Mouse (Mus musculus): Measurements from ENCODE around the gene Tmem131l. TPM values are rescaled to one million over a fixed set of nuclear protein-coding genes. Genes with fewer than 3 reads are reported as not detected.

Tmem131l gene
- polyA plus RNA-seq, 1 experiment from 2014 or later = 49.9 TPM

DNA sequence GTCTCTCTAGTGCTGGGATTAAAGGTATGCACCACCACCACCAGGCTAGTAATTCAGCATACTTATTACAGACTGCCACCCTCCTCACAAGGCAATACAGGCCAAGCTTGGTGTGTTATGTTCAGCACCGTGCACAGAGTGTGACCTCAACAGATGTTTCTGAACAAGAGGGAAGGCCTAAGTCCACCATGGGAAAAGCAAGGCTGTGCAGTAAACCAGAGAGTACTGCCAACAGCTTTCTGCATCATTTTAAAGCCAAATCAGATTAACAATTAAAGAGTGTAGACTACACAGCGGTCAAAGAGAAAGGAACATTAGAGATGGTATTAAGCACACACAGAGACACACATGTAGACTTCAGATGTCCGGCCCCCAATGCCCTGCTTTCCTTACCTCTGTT is 8.8 kb downstream of the Tmem131l start:
- Histone ChIP-seq H3K27ac (ENCODE audit: low read depth) (no peak overlapping the region), H3K36me3 (ENCODE audit: control insufficient read depth, insufficient read depth, low read length) (peaks cover 24% of the 10 kb centered on the region), H3K4me1 (replicated peaks; ENCODE audit: control insufficient read depth, insufficient read depth, low read length) (peaks cover 6% of the 10 kb centered on the region; the same call in 1 of the 2 replicates), H3K27me3 (replicated peaks; ENCODE audit: control insufficient read depth, insufficient read depth, low read length) (no peaks in the 10 kb centered on the region), H3K4me3 (ENCODE audit: low read depth, low read length) (no peak overlapping the region), H3K4me2 (ENCODE audit: low read length) (no peak overlapping the region), H3K9me3 (ENCODE audit: control insufficient read depth, low read length) (no peaks in the 10 kb centered on the region), H3K9ac (ENCODE audit: low read length) (no peak overlapping the region)
- no peak for DNase-seq (ENCODE audit: low spot score)
- 92% methylated on average over 3 of the region's 3 CpGs for WGBS
- ATAC-seq (replicated peaks; ENCODE audit: low FRiP score, low TSS enrichment, low read depth) = no peak

DNA sequence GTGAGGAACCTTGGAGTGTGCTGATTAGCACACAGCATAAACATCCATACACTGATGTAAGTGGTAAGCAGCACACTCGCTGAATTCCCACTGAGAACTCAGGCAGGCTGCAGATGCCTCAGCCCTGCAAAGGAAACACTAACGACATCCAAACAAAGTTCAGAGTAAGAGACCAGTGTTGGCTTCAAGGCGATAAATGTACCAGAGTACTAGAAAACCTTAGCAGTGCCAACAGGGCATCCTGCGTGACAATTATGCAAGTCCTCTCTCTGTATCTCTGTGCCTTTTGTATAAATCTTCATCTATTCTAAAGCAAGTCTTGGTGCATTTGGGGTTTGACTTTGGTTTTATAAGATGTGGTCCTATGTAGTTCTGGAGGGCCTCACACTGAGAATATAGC is 11.0 kb downstream of the Tmem131l start:
- DNase-seq (ENCODE audit: low spot score) (no peak), ATAC-seq (replicated peaks; ENCODE audit: low FRiP score, low TSS enrichment, low read depth) (no peak)
- Histone ChIP-seq H3K9ac (ENCODE audit: low read length) (no peak overlapping the region), H3K27ac (ENCODE audit: low read depth) (no peak overlapping the region), H3K4me3 (ENCODE audit: low read depth, low read length) (no peak overlapping the region), H3K36me3 (ENCODE audit: control insufficient read depth, insufficient read depth, low read length) (peaks cover 24% of the 10 kb centered on the region), H3K4me2 (ENCODE audit: low read length) (no peak overlapping the region), H3K4me1 (replicated peaks; ENCODE audit: control insufficient read depth, insufficient read depth, low read length) (peaks cover 9% of the 10 kb centered on the region), H3K9me3 (ENCODE audit: control insufficient read depth, low read length) (no peaks in the 10 kb centered on the region), H3K27me3 (replicated peaks; ENCODE audit: control insufficient read depth, insufficient read depth, low read length) (no peaks in the 10 kb centered on the region)
- 81% methylated on average over 4 of the region's 4 CpGs for WGBS

DNA sequence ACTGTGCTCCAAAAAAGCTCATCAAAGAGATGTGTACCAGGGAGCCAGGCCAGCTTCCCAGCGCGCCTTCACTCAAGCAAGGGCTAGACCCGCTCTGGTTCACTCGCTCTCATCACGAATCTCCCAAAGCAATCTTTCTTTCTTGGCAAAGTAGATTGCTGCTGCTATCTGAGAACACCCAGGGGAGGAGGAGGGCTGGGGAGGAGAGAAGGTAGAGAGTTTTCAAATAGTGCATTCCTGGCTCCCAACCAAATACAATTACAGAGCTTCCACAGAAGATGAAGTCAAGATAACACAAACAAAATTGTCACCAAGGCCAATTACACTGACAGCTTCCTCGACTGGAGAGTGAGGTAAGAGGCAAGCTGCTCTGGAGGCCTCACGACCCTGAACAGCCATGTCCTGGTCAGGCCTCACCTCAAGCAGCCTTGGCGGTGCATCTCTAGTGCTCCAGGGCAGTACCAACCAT is 12.2 kb downstream of the Tmem131l start:
- H3K36me3 ChIP-seq (ENCODE audit: control insufficient read depth, insufficient read depth, low read length) = peaks cover 30% of the 10 kb centered on the region
- no peaks in the 10 kb centered on the region for H3K9me3 ChIP-seq (ENCODE audit: control insufficient read depth, low read length)
- no peaks in the 10 kb centered on the region for H3K27me3 ChIP-seq (replicated peaks; ENCODE audit: control insufficient read depth, insufficient read depth, low read length)
- no peak overlapping the region for H3K27ac ChIP-seq (ENCODE audit: low read depth)
- no peak for ATAC-seq (replicated peaks; ENCODE audit: low FRiP score, low TSS enrichment, low read depth)
- H3K9ac ChIP-seq (ENCODE audit: low read length) = no peak overlapping the region
- no peak overlapping the region for H3K4me3 ChIP-seq (ENCODE audit: low read depth, low read length)
- no peak overlapping the region for H3K4me2 ChIP-seq (ENCODE audit: low read length)
- WGBS = 70% methylated on average over 8 of the region's 8 CpGs
- peaks cover 7% of the 10 kb centered on the region for H3K4me1 ChIP-seq (replicated peaks; ENCODE audit: control insufficient read depth, insufficient read depth, low read length)
- DNase-seq (ENCODE audit: low spot score) = no peak

- no peaks in the 10 kb centered on the region for H3K9me3 ChIP-seq (ENCODE audit: control insufficient read depth, low read length)
- H3K36me3 ChIP-seq (ENCODE audit: control insufficient read depth, insufficient read depth, low read length) = peaks cover 18% of the 10 kb centered on the region
- no peak overlapping the region for H3K9ac ChIP-seq (ENCODE audit: low read length)
- no peak for ATAC-seq (replicated peaks; ENCODE audit: low FRiP score, low TSS enrichment, low read depth)
- no peak overlapping the region for H3K27ac ChIP-seq (ENCODE audit: low read depth)
- no peaks in the 10 kb centered on the region for H3K27me3 ChIP-seq (replicated peaks; ENCODE audit: control insufficient read depth, insufficient read depth, low read length)
- 81% methylated on average over 12 of the region's 12 CpGs for WGBS
- peaks cover 23% of the 10 kb centered on the region for H3K4me1 ChIP-seq (replicated peaks; ENCODE audit: control insufficient read depth, insufficient read depth, low read length)
- H3K4me3 ChIP-seq (ENCODE audit: low read depth, low read length) = no peak overlapping the region
- DNase-seq (ENCODE audit: low spot score) = no peak
- no peak overlapping the region for H3K4me2 ChIP-seq (ENCODE audit: low read length)
These were observed 15.4 kb downstream of the Tmem131l start for GRCm38 (mm10) chr3:84024512-84025072.

DNA sequence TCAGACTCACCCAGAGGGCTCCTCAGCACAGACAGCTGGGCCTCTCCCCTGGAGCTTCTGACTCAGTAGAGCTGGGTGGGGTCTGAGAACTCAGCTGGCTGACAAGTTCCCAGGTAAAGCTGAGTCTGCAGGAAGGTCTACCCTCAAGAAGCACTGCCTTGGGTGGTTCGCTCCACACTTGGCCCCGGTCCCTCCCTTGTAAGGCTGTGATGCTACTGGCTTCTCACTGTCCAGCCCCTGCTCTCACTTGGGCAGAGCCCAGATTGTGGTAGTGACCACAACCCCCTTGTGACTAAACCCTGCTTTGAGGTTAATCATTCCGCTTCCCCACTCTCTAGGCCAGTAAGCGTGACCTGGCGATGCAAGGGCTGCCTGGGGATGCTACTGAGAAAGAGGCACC is 17.3 kb downstream of the Tmem131l start:
- H3K27me3 ChIP-seq (replicated peaks; ENCODE audit: control insufficient read depth, insufficient read depth, low read length) = no peaks in the 10 kb centered on the region
- H3K9me3 ChIP-seq (ENCODE audit: control insufficient read depth, low read length) = no peaks in the 10 kb centered on the region
- H3K4me3 ChIP-seq (ENCODE audit: low read depth, low read length) = no peak overlapping the region
- H3K9ac ChIP-seq (ENCODE audit: low read length) = no peak overlapping the region
- ATAC-seq (replicated peaks; ENCODE audit: low FRiP score, low TSS enrichment, low read depth) (no peak), DNase-seq (ENCODE audit: low spot score) (no peak)
- H3K36me3 ChIP-seq (ENCODE audit: control insufficient read depth, insufficient read depth, low read length) = 0 out of 2 replicates have a peak, but pooled peaks cover 5% of the 10 kb centered on the region
- no peak overlapping the region for H3K27ac ChIP-seq (ENCODE audit: low read depth)
- peaks cover 23% of the 10 kb centered on the region for H3K4me1 ChIP-seq (replicated peaks; ENCODE audit: control insufficient read depth, insufficient read depth, low read length)
- WGBS = 80% methylated on average over 5 of the region's 5 CpGs
- H3K4me2 ChIP-seq (ENCODE audit: low read length) = no peak overlapping the region

- Histone ChIP-seq H3K9ac (ENCODE audit: low read length) (no peak overlapping the region), H3K27me3 (replicated peaks; ENCODE audit: control insufficient read depth, insufficient read depth, low read length) (no peaks in the 10 kb centered on the region), H3K4me1 (replicated peaks; ENCODE audit: control insufficient read depth, insufficient read depth, low read length) (peaks cover 23% of the 10 kb centered on the region), H3K4me3 (ENCODE audit: low read depth, low read length) (no peak overlapping the region), H3K27ac (ENCODE audit: low read depth) (no peak overlapping the region), H3K36me3 (ENCODE audit: control insufficient read depth, insufficient read depth, low read length) (0 out of 2 replicates have a peak, but pooled peaks cover 5% of the 10 kb centered on the region), H3K4me2 (ENCODE audit: low read length) (no peak overlapping the region), H3K9me3 (ENCODE audit: control insufficient read depth, low read length) (no peaks in the 10 kb centered on the region)
- WGBS = 83% methylated on average over 6 of the region's 6 CpGs
- DNase-seq (ENCODE audit: low spot score) (no peak), ATAC-seq (replicated peaks; ENCODE audit: low FRiP score, low TSS enrichment, low read depth) (peak; percentile 17; the same call in 1 of the 2 replicates)
These were observed 17.8 kb downstream of the Tmem131l start for GRCm38 (mm10) chr3:84022201-84022584.

- no peak for DNase-seq (ENCODE audit: low spot score)
- Histone ChIP-seq H3K9me3 (ENCODE audit: control insufficient read depth, low read length) (no peaks in the 10 kb centered on the region), H3K27ac (ENCODE audit: low read depth) (0 out of 2 replicates have a peak overlapping the region, but pooled peaks have one; percentile 18), H3K27me3 (replicated peaks; ENCODE audit: control insufficient read depth, insufficient read depth, low read length) (no peaks in the 10 kb centered on the region), H3K9ac (ENCODE audit: low read length) (no peak overlapping the region), H3K4me1 (replicated peaks; ENCODE audit: control insufficient read depth, insufficient read depth, low read length) (peaks cover 23% of the 10 kb centered on the region), H3K36me3 (ENCODE audit: control insufficient read depth, insufficient read depth, low read length) (0 out of 2 replicates have a peak, but pooled peaks cover 5% of the 10 kb centered on the region), H3K4me3 (ENCODE audit: low read depth, low read length) (no peak overlapping the region), H3K4me2 (ENCODE audit: low read length) (no peak overlapping the region)
- WGBS = 58% methylated on average over 8 of the region's 8 CpGs
- peak; percentile 44; the same call in 1 of the 2 replicates for ATAC-seq (replicated peaks; ENCODE audit: low FRiP score, low TSS enrichment, low read depth)
These were observed 18.5 kb downstream of the Tmem131l start for GRCm38 (mm10) chr3:84021217-84022200.

- WGBS = 68% methylated on average over 3 of the region's 3 CpGs
- DNase-seq (ENCODE audit: low spot score) (no peak), ATAC-seq (replicated peaks; ENCODE audit: low FRiP score, low TSS enrichment, low read depth) (no peak)
- H3K27me3 ChIP-seq (replicated peaks; ENCODE audit: control insufficient read depth, insufficient read depth, low read length) = no peaks in the 10 kb centered on the region
- H3K36me3 ChIP-seq (ENCODE audit: control insufficient read depth, insufficient read depth, low read length) = 0 out of 2 replicates have a peak, but pooled peaks cover 5% of the 10 kb centered on the region
- H3K4me2 ChIP-seq (ENCODE audit: low read length) = no peak overlapping the region
- H3K27ac ChIP-seq (ENCODE audit: low read depth) = no peak overlapping the region
- H3K4me1 ChIP-seq (replicated peaks; ENCODE audit: control insufficient read depth, insufficient read depth, low read length) = peaks cover 23% of the 10 kb centered on the region
- no peak overlapping the region for H3K4me3 ChIP-seq (ENCODE audit: low read depth, low read length)
- H3K9me3 ChIP-seq (ENCODE audit: control insufficient read depth, low read length) = no peaks in the 10 kb centered on the region
- H3K9ac ChIP-seq (ENCODE audit: low read length) = no peak overlapping the region
These were observed 19.4 kb downstream of the Tmem131l start for GRCm38 (mm10) chr3:84020528-84020927.

Data from intestine, embryonic 14.5 days (tissue).